Mouse (Mus musculus): ENCODE results near the gene Slc5a8. TPM values are rescaled to one million over a fixed set of nuclear protein-coding genes. Genes with fewer than 3 reads are reported as not detected.

Gene Slc5a8
- total and polyA plus RNA-seq, 3 experiments, result not detected

DNA sequence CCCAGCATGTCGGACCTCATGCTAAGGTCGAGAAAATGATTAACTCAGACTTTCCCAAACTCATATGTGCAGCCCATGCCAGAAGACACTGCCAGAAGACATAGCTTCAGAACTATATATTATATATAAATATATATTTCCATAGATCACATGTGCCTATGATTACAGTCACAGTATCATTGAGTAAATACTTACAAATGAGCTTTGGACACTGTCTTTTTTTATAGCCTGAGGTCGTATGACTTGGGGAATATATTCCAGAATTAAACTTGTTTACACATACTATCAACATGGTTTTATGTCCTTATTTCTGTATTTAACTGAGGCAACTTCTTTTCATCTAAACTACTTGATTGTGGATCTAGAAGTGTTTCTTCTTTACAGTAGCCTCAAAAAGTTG, 24.9 kb upstream of the Slc5a8 start:
- H3K36me3 ChIP-seq (ENCODE audit: control insufficient read depth in 1 of 2, insufficient read depth in 2 of 2, low read length in 2 of 2), result no peaks in the 10 kb centered on the region
- no peak overlapping the region for H3K9ac ChIP-seq (ENCODE audit: control insufficient read depth, low read depth, low read length, poor library complexity, severe bottlenecking)

GRCm38 (mm10) chr10:88861416-88861815, 24.4 kb upstream of the Slc5a8 start:
- DNase-seq (ENCODE audit: low read depth, low spot score), result no peak
- Histone ChIP-seq H3K27me3 (ENCODE audit: control insufficient read depth in 1 of 2, insufficient read depth in 2 of 2, low read length in 2 of 2) (0 out of 4 replicates have a peak, but pooled peaks cover 0 to 1% of the 10 kb centered on the region in 2 experiments), H3K9me3 (replicated peaks; ENCODE audit: insufficient read depth, low read length) (no peaks in the 10 kb centered on the region), H3K9ac (ENCODE audit: control insufficient read depth, low read depth, low read length, poor library complexity, severe bottlenecking) (no peak overlapping the region), H3K36me3 (ENCODE audit: control insufficient read depth in 1 of 2, insufficient read depth in 2 of 2, low read length in 2 of 2) (no peaks in the 10 kb centered on the region), H3K79me2 (ENCODE audit: control insufficient read depth, insufficient read depth, low read length, poor library complexity) (no peaks in the 10 kb centered on the region), H3K4me1 (ENCODE audit: control insufficient read depth in 1 of 2, insufficient read depth in 2 of 2, low read length in 2 of 2) (no peaks in the 10 kb centered on the region), H3K4me3 (ENCODE audit: control insufficient read depth in 1 of 2, insufficient read depth in 1 of 2, low read depth in 2 of 2, low read length in 2 of 2) (no peak overlapping the region), H3K27ac (ENCODE audit: control insufficient read depth, low read depth, low read length) (no peak overlapping the region)
- no peak for TF ChIP-seq CHD2 (IDR thresholded peaks at IDR 0.05; ENCODE audit: low read length)

More for the DNA sequence above, 24.9 kb upstream of the Slc5a8 start:
- no peak for TF ChIP-seq USF1 (IDR thresholded peaks at IDR 0.05; ENCODE audit: low read depth, low read length)
- no peak for TF ChIP-seq NRF1 (IDR thresholded peaks at IDR 0.05; ENCODE audit: insufficient read depth, low read depth, low read length, poor library complexity, severe bottlenecking)
- Histone ChIP-seq H3K9me3 (replicated peaks; ENCODE audit: insufficient read depth, low read length) (no peaks in the 10 kb centered on the region), H3K4me1 (ENCODE audit: control insufficient read depth in 1 of 2, insufficient read depth in 2 of 2, low read length in 2 of 2) (no peaks in the 10 kb centered on the region), H3K79me2 (ENCODE audit: control insufficient read depth, insufficient read depth, low read length, poor library complexity) (no peaks in the 10 kb centered on the region), H3K27me3 (ENCODE audit: control insufficient read depth in 1 of 2, insufficient read depth in 2 of 2, low read length in 2 of 2) (0 out of 4 replicates have a peak, but pooled peaks cover 0 to 1% of the 10 kb centered on the region in 2 experiments), H3K4me3 (ENCODE audit: control insufficient read depth in 1 of 2, insufficient read depth in 1 of 2, low read depth in 2 of 2, low read length in 2 of 2) (no peak overlapping the region), H3K27ac (ENCODE audit: control insufficient read depth, low read depth, low read length) (no peak overlapping the region)
- DNase-seq (ENCODE audit: low read depth, low spot score), result no peak

DNA sequence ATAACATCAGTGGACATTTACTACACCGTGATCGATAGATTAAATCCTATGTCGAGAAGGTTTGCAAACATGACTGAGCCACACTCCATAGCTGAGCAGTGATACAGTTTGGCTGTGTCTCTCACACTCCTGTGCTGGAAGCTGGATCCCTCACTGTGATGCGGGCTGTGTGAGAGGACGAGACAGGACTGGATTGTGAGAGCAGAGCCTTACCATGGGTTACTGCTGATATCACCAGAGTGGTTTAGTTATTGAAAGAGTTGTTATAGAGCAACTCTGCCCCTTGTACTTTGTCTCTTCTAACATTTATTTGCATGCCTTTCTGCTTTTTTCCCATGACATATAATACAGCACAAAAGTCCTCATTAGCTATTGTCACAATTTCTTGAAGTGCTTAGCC, 23.5 kb upstream of the Slc5a8 start:
- no peak for DNase-seq (ENCODE audit: low read depth, low spot score)
- Histone ChIP-seq H3K27ac (ENCODE audit: control insufficient read depth, low read depth, low read length) (no peak overlapping the region), H3K9ac (ENCODE audit: control insufficient read depth, low read depth, low read length, poor library complexity, severe bottlenecking) (no peak overlapping the region), H3K4me3 (ENCODE audit: control insufficient read depth in 1 of 2, insufficient read depth in 1 of 2, low read depth in 2 of 2, low read length in 2 of 2) (no peak overlapping the region), H3K27me3 (ENCODE audit: control insufficient read depth in 1 of 2, insufficient read depth in 2 of 2, low read length in 2 of 2) (0 out of 4 replicates have a peak, but pooled peaks cover 0 to 1% of the 10 kb centered on the region in 2 experiments), H3K79me2 (ENCODE audit: control insufficient read depth, insufficient read depth, low read length, poor library complexity) (no peaks in the 10 kb centered on the region), H3K4me1 (ENCODE audit: control insufficient read depth in 1 of 2, insufficient read depth in 2 of 2, low read length in 2 of 2) (no peaks in the 10 kb centered on the region), H3K9me3 (replicated peaks; ENCODE audit: insufficient read depth, low read length) (no peaks in the 10 kb centered on the region), H3K36me3 (ENCODE audit: control insufficient read depth in 1 of 2, insufficient read depth in 2 of 2, low read length in 2 of 2) (no peaks in the 10 kb centered on the region)
- TF ChIP-seq RCOR1 (IDR thresholded peaks at IDR 0.05; ENCODE audit: low read depth, low read length) (no peak), USF2 (IDR thresholded peaks at IDR 0.05; ENCODE audit: borderline replicate concordance in 1 of 2, insufficient read depth in 1 of 2, low read depth in 1 of 2, low read length in 2 of 2) (no peak), MXI1 (IDR thresholded peaks at IDR 0.05; ENCODE audit: low read depth, low read length) (no peak), GATA1 (IDR thresholded peaks at IDR 0.05; ENCODE audit: low read depth, low read length) (no peak), E2F4 (IDR thresholded peaks at IDR 0.05; ENCODE audit: borderline replicate concordance, low read depth, low read length) (no peak), CHD2 (IDR thresholded peaks at IDR 0.05; ENCODE audit: low read length) (no peak), MEF2A (IDR thresholded peaks at IDR 0.05; ENCODE audit: extremely low read depth, insufficient replicate concordance, low read depth, low read length, poor library complexity, severe bottlenecking) (no peak)

Data from MEL (cell line).